Mouse (Mus musculus): ENCODE data around the gene Btnl4.

Gene Btnl4

DNA sequence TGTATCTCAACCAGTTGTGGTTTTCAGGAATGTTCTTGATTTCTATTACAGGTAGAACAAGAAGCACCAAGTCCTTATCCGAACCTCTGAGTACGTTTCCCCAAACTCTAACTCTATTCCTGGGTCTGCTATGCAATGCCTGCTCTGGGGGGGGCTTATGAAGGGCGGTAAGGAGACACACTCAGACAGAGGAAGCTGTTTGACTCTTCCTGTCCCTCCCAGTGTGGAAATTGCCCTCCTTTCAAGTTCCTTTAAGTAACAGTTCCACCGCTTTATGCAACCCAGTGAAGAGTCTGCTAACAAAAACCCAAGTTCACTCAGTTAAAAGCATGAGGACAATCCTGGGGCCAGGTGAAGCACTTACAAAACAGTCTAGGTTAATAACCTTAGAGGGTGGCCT, 40.0 kb downstream of the Btnl4 start:
- DNase-seq (ENCODE audit: low spot score): no peak

DNA sequence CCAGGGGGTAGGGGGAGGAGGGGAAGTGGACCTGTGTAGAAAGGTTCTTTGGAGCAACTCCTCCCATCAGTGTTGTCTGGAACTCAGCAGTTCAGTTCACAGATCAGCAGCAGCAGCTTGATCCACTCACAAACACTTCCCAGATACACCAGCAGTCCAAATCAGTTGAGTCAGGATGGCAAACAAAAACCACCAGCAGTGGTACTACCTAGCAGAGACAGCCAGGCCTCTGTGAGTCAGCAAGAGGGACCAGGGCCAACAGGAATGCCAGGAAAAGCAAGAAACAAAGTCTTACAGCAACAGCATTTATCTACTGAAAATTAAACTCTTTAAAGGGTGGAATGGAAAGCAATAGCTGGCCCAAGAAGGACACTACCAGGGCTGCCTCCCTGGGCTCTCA, 49.5 kb downstream of the Btnl4 start:
- DNase-seq (ENCODE audit: low spot score): no peak

DNA sequence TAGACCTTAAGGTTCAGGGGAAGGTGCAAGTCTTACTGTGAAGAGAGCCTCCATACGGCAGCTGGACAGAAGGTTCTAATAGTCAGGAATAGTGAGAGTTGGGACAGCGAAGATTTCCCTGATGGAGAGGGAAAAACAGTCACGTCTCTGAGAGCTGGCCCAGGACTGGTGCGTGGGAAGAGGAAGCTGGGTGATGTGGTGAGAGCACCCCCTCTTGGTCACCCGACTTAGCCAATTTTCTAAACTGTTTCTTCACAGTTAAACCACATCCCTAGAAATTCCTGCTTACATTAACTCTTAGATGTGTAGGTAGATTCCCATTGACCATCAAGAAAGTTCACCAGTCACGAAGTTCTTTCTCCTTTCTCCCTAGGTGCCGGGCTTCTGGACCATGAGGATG, 57.1 kb downstream of the Btnl4 start:
- DNase-seq (ENCODE audit: low spot score): no peak

Data from ovary, postnatal 14 days (tissue).